Mouse (Mus musculus): ENCODE measurements at regions not wholly inside any gene's neighbourhood (a gene's known extent, or its start where the extent isn't known, plus 50 kb on each side); places are given as distances from the start of the nearest gene placed in this dataset.

DNA sequence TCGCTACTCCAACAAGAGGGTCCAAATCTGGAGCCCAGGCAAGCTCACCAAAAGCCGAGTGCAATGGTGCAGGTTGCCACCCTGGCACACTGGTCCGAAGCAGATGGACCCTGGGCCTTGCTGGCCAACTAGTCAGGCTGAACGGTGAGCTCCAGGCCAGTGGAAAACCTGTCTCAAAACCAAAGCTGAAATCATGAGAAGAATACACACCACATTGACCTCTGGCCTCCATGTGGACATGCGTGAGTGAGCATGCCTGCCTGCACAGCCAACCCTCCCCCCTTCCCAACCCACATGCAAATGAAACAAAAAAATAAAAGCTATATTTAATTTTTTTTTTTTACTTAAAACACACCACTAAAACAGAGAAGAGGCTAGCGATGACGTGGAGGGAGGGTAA, 80.8 kb downstream of the Tex35 start:
- TF ChIP-seq CTCF (IDR thresholded peaks at IDR 0.05): no peak
- no peak for DNase-seq (ENCODE audit: extremely low spot score in 1 of 2, low spot score in 2 of 2)
- intact Hi-C loops (cut with DNase I): no loop called here
- Histone ChIP-seq H3K4me3 (no peak overlapping the region), H3K27ac (no peak overlapping the region)

DNA sequence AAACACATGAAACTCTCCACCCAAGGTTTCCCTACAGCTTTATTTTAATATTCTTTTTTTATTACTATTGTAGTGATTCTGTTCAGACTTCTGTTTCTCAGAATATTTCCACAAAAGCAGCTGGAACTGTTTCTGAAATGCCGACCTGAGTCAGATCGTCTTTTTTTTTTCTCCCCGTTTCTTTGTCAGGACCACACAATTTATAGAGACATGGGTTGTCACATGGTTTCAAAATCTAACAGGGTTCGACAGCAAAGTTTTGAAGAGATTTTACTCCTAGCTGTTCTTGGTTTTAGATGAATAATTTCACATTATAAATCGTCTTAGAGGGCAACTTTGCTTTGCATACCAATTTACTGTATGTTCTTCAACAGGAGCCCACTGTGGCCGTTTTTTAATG, 84.0 kb upstream of the Ralgps2 start:
- TF ChIP-seq CTCF (IDR thresholded peaks at IDR 0.05): no peak
- intact Hi-C loops (cut with DNase I): no loop called here
- DNase-seq (ENCODE audit: extremely low spot score in 1 of 2, low spot score in 2 of 2): no peak
- Histone ChIP-seq H3K27ac (no peak overlapping the region), H3K4me3 (no peak overlapping the region)

GRCm38 (mm10) chr1:157022456-157023435, 83.3 kb upstream of the Ralgps2 start:
- no peak overlapping the region for H3K27ac ChIP-seq
- intact Hi-C loops (cut with DNase I): no loop called here
- H3K4me3 ChIP-seq: no peak overlapping the region
- no peak for DNase-seq (ENCODE audit: extremely low spot score in 1 of 2, low spot score in 2 of 2)
- TF ChIP-seq CTCF (IDR thresholded peaks at IDR 0.05): no peak

GRCm38 (mm10) chr1:157019892-157020291, 80.5 kb upstream of the Ralgps2 start:
- Histone ChIP-seq H3K4me3 (no peak overlapping the region), H3K27ac (0 out of 2 replicates have a peak overlapping the region, but pooled peaks have one; percentile 17)
- intact Hi-C loops (cut with DNase I): no loop called here
- DNase-seq (ENCODE audit: extremely low spot score in 1 of 2, low spot score in 2 of 2): peak; percentile 28
- TF ChIP-seq CTCF (IDR thresholded peaks at IDR 0.05): no peak

DNA sequence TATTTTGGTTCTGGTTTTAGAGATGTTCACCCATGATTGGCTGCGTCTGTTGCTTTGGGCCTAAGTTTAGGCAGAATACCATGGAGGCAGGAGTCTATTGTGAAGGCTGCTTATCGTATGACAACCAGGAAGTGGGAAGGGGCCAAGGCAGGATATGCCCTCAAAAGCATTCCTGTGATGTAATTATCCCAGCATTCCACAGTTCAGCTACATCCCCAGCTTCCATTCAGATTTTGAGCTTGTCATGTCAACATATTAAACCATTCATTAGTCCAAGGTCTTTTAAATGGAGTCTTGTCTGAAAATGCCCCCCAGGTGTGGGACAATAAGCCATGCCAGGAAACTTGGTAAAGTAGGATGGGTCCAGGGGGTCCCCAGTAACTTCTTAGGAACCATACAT, 79.3 kb upstream of the Ralgps2 start:
- DNase-seq (ENCODE audit: extremely low spot score in 1 of 2, low spot score in 2 of 2): no peak
- intact Hi-C loops (cut with DNase I): no loop called here
- TF ChIP-seq CTCF (IDR thresholded peaks at IDR 0.05): no peak
- Histone ChIP-seq H3K4me3 (no peak overlapping the region), H3K27ac (no peak overlapping the region)

GRCm38 (mm10) chr1:157017198-157017994, 78.0 kb upstream of the Ralgps2 start:
- TF ChIP-seq CTCF (IDR thresholded peaks at IDR 0.05): no peak
- intact Hi-C loops (cut with DNase I): no loop called here
- H3K27ac ChIP-seq: no peak overlapping the region
- no peak overlapping the region for H3K4me3 ChIP-seq
- no peak for DNase-seq (ENCODE audit: extremely low spot score in 1 of 2, low spot score in 2 of 2)

DNA sequence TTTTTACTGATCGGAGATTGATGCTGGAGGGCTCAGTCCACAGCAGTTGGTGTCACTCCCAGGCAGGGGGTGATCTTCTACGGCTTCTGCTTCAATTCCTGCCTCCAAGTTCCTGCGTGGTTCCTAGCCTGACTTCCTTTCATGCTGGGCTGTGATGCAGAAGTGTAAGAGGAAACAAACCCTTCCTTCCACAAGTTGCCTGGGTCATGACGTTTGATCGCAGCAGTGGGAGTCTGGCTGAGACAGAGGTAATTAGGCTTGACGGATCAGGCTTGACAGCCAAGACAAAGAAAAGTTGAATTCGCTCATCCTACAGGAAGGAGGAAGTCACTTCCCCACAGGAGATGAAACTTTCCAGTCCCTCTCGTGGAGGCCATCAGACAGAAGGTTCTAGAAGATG, 77.2 kb upstream of the Ralgps2 start:
- no peak for TF ChIP-seq CTCF (IDR thresholded peaks at IDR 0.05)
- no peak for DNase-seq (ENCODE audit: extremely low spot score in 1 of 2, low spot score in 2 of 2)
- no peak overlapping the region for H3K4me3 ChIP-seq
- intact Hi-C loops (cut with DNase I): no loop called here
- H3K27ac ChIP-seq: no peak overlapping the region

GRCm38 (mm10) chr1:157014532-157015497, 75.4 kb upstream of the Ralgps2 start:
- no peak for TF ChIP-seq CTCF (IDR thresholded peaks at IDR 0.05)
- H3K27ac ChIP-seq: no peak overlapping the region
- no peak overlapping the region for H3K4me3 ChIP-seq
- intact Hi-C loops (cut with DNase I): no loop called here
- no peak for DNase-seq (ENCODE audit: extremely low spot score in 1 of 2, low spot score in 2 of 2)

DNA sequence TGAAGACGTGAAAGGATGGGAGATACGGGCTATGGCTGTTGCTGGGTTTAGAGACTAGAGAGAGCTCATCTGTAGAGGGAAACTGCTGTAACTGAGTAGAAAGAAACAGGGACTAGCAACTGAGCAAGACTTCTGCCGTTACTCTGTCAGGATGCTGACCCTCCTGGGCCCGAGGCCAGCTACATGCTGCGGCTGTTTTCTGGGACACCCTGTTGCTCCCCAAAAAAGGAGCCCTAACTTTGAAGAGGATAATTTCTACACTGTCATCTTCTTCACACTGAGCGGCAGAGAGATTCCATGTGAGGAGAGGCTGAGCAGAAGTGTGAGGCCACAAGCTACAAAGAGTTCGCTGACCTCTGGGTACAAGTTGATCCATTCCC, 74.2 kb upstream of the Ralgps2 start:
- Histone ChIP-seq H3K27ac (no peak overlapping the region), H3K4me3 (no peak overlapping the region)
- intact Hi-C loops (cut with DNase I): no loop called here
- no peak for DNase-seq (ENCODE audit: extremely low spot score in 1 of 2, low spot score in 2 of 2)
- TF ChIP-seq CTCF (IDR thresholded peaks at IDR 0.05): no peak

DNA sequence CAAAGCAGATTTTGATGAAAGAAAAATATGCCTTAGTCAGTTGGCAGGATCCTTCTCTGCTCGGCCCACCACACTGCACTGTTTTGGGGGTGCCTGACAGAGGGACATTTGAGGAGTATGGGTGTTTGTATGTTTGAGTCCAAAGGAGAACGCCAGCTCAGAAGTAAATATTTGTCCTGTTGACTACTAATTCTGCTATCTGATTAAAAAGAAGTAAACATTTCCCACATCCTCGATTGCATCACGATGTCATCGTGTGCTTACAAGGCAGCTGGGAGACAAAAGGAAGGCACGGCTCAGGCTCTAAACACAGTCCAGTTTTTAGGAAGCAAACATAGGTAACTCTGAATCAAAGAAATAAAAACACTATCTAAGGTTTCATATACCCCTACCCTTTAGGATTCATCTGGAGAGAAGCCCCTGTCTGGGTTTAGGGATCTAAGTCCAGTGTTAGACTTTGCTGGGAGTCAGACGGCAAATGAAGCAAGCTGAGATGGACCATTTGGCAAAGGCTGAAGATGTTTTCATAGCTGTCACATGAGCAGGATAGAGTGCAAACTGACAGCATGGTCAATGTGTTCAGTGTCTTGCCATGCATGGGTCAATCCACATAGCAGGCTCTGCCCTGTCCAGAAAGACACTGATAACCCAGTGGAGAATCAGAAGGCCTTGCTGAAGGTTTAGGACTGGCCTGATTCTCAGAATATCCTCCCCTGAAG, 73.7 kb upstream of the Ralgps2 start:
- Histone ChIP-seq H3K4me3 (no peak overlapping the region), H3K27ac (no peak overlapping the region)
- intact Hi-C loops (cut with DNase I): no loop called here
- TF ChIP-seq CTCF (IDR thresholded peaks at IDR 0.05): no peak
- DNase-seq (ENCODE audit: extremely low spot score in 1 of 2, low spot score in 2 of 2): no peak

GRCm38 (mm10) chr1:157011226-157011625, 71.8 kb upstream of the Ralgps2 start:
- no peak for TF ChIP-seq CTCF (IDR thresholded peaks at IDR 0.05)
- DNase-seq (ENCODE audit: extremely low spot score in 1 of 2, low spot score in 2 of 2): no peak
- Histone ChIP-seq H3K27ac (no peak overlapping the region), H3K4me3 (no peak overlapping the region)
- intact Hi-C loops (cut with DNase I): no loop called here

All from left cerebral cortex, adult 2 months (tissue).